Mouse (Mus musculus): ENCODE results near the gene 4921501E09Rik. TPM values are rescaled to one million over a fixed set of nuclear protein-coding genes. Genes with fewer than 3 reads are reported as not detected.

Gene 4921501E09Rik
- polyA plus RNA-seq (2012; rRNA removed): not detected in 2 replicates

- H3K27me3 ChIP-seq (ENCODE audit: control insufficient read depth, insufficient read depth, low read length): no peaks in the 10 kb centered on the region
- no peak within 1 kb of the TSS for H3K4me3 ChIP-seq (ENCODE audit: low read depth, low read length)
- no peaks in the 10 kb centered on the region for H3K36me3 ChIP-seq (ENCODE audit: control insufficient read depth, insufficient read depth, low read length)
- H3K27ac ChIP-seq (ENCODE audit: insufficient read depth, low read depth, low read length): no peak within 1 kb of the TSS
- TF ChIP-seq CTCF (IDR thresholded peaks at IDR 0.05; ENCODE audit: extremely low read depth, insufficient read length, insufficient replicate concordance, low read depth, low read length): no peak
- TF ChIP-seq POLR2A (IDR thresholded peaks at IDR 0.05; ENCODE audit: low read depth, low read length): no peak
- 44% methylated on average over 1 of the region's 1 CpGs for WGBS
- no peaks in the 10 kb centered on the region for H3K4me1 ChIP-seq (ENCODE audit: control insufficient read depth, insufficient read depth, insufficient read length, low read length)
These were observed at the start of gene 4921501E09Rik for GRCm38 (mm10) chr17:33067958-33068357. TSS of gene 4921501E09Rik (minus strand) at chr17:33068058.

- WGBS: 84% methylated on average over 2 of the region's 2 CpGs
- 0 out of 2 replicates have a peak, but pooled peaks cover 2% of the 10 kb centered on the region for H3K36me3 ChIP-seq (ENCODE audit: control insufficient read depth, insufficient read depth, low read length)
- no peak overlapping the region for H3K4me3 ChIP-seq (ENCODE audit: low read depth, low read length)
- no peaks in the 10 kb centered on the region for H3K27me3 ChIP-seq (ENCODE audit: control insufficient read depth, insufficient read depth, low read length)
- H3K4me1 ChIP-seq (ENCODE audit: control insufficient read depth, insufficient read depth, insufficient read length, low read length): no peaks in the 10 kb centered on the region; the same call in 1 of the 2 replicates
- H3K27ac ChIP-seq (ENCODE audit: insufficient read depth, low read depth, low read length): no peak overlapping the region
- TF ChIP-seq CTCF (IDR thresholded peaks at IDR 0.05; ENCODE audit: extremely low read depth, insufficient read length, insufficient replicate concordance, low read depth, low read length) (no peak), POLR2A (IDR thresholded peaks at IDR 0.05; ENCODE audit: low read depth, low read length) (no peak)
These were observed 29.5 kb upstream of the 4921501E09Rik start for GRCm38 (mm10) chr17:33097396-33097795.

GRCm38 (mm10) chr17:33092391-33093193 lies 24.7 kb upstream of the 4921501E09Rik start:
- Histone ChIP-seq H3K27me3 (ENCODE audit: control insufficient read depth, insufficient read depth, low read length) (no peaks in the 10 kb centered on the region), H3K4me3 (ENCODE audit: low read depth, low read length) (peak overlapping the region; percentile 93), H3K27ac (ENCODE audit: insufficient read depth, low read depth, low read length) (peak overlapping the region; percentile 61), H3K36me3 (ENCODE audit: control insufficient read depth, insufficient read depth, low read length) (no peaks in the 10 kb centered on the region), H3K4me1 (ENCODE audit: control insufficient read depth, insufficient read depth, insufficient read length, low read length) (peaks cover 2% of the 10 kb centered on the region; the same call in 1 of the 2 replicates)
- WGBS: 1% methylated on average over 31 of the region's 31 CpGs
- no peak for TF ChIP-seq POLR2A (IDR thresholded peaks at IDR 0.05; ENCODE audit: low read depth, low read length)
- TF ChIP-seq CTCF (IDR thresholded peaks at IDR 0.05; ENCODE audit: extremely low read depth, insufficient read length, insufficient replicate concordance, low read depth, low read length): no peak

- H3K27ac ChIP-seq (ENCODE audit: insufficient read depth, low read depth, low read length): 0 out of 2 replicates have a peak overlapping the region, but pooled peaks have one; percentile 14
- no peak for TF ChIP-seq POLR2A (IDR thresholded peaks at IDR 0.05; ENCODE audit: low read depth, low read length)
- TF ChIP-seq CTCF (IDR thresholded peaks at IDR 0.05; ENCODE audit: extremely low read depth, insufficient read length, insufficient replicate concordance, low read depth, low read length): no peak
- no peaks in the 10 kb centered on the region for H3K36me3 ChIP-seq (ENCODE audit: control insufficient read depth, insufficient read depth, low read length)
- no peak overlapping the region for H3K4me3 ChIP-seq (ENCODE audit: low read depth, low read length)
- H3K4me1 ChIP-seq (ENCODE audit: control insufficient read depth, insufficient read depth, insufficient read length, low read length): peaks cover 2% of the 10 kb centered on the region; the same call in 1 of the 2 replicates
- WGBS: 81% methylated on average over 1 of the region's 1 CpGs
- H3K27me3 ChIP-seq (ENCODE audit: control insufficient read depth, insufficient read depth, low read length): no peaks in the 10 kb centered on the region
These were observed 23.8 kb upstream of the 4921501E09Rik start for GRCm38 (mm10) chr17:33091630-33092029.

GRCm38 (mm10) chr17:33089220-33089949 lies 21.5 kb upstream of the 4921501E09Rik start, which contains the start of gene Zfp563:
TSS of gene Zfp563 (plus strand) at chr17:33089310.
- H3K27me3 ChIP-seq (ENCODE audit: control insufficient read depth, insufficient read depth, low read length): no peaks in the 10 kb centered on the region
- WGBS: 4% methylated on average over 34 of the region's 34 CpGs
- peak within 1 kb of the TSS; percentile 64 for H3K4me3 ChIP-seq (ENCODE audit: low read depth, low read length)
- peak within 1 kb of the TSS; percentile 58 for H3K27ac ChIP-seq (ENCODE audit: insufficient read depth, low read depth, low read length)
- peaks cover 2% of the 10 kb centered on the region; the same call in 1 of the 2 replicates for H3K4me1 ChIP-seq (ENCODE audit: control insufficient read depth, insufficient read depth, insufficient read length, low read length)
- TF ChIP-seq POLR2A (IDR thresholded peaks at IDR 0.05; ENCODE audit: low read depth, low read length): no peak
- no peak for TF ChIP-seq CTCF (IDR thresholded peaks at IDR 0.05; ENCODE audit: extremely low read depth, insufficient read length, insufficient replicate concordance, low read depth, low read length)
- no peaks in the 10 kb centered on the region for H3K36me3 ChIP-seq (ENCODE audit: control insufficient read depth, insufficient read depth, low read length)

GRCm38 (mm10) chr17:33063001-33063400 lies 4.9 kb downstream of the 4921501E09Rik start:
- Histone ChIP-seq H3K27me3 (ENCODE audit: control insufficient read depth, insufficient read depth, low read length) (no peaks in the 10 kb centered on the region), H3K4me1 (ENCODE audit: control insufficient read depth, insufficient read depth, insufficient read length, low read length) (no peaks in the 10 kb centered on the region), H3K27ac (ENCODE audit: insufficient read depth, low read depth, low read length) (no peak overlapping the region), H3K4me3 (ENCODE audit: low read depth, low read length) (no peak overlapping the region), H3K36me3 (ENCODE audit: control insufficient read depth, insufficient read depth, low read length) (no peaks in the 10 kb centered on the region)
- TF ChIP-seq CTCF (IDR thresholded peaks at IDR 0.05; ENCODE audit: extremely low read depth, insufficient read length, insufficient replicate concordance, low read depth, low read length) (no peak), POLR2A (IDR thresholded peaks at IDR 0.05; ENCODE audit: low read depth, low read length) (no peak)
- 0% methylated on average over 1 of the region's 1 CpGs for WGBS

GRCm38 (mm10) chr17:33058791-33059190 lies 9.1 kb downstream of the 4921501E09Rik start:
- H3K4me3 ChIP-seq (ENCODE audit: low read depth, low read length): no peak overlapping the region
- H3K4me1 ChIP-seq (ENCODE audit: control insufficient read depth, insufficient read depth, insufficient read length, low read length): no peaks in the 10 kb centered on the region
- TF ChIP-seq POLR2A (IDR thresholded peaks at IDR 0.05; ENCODE audit: low read depth, low read length): no peak
- no peak for TF ChIP-seq CTCF (IDR thresholded peaks at IDR 0.05; ENCODE audit: extremely low read depth, insufficient read length, insufficient replicate concordance, low read depth, low read length)
- 4% methylated on average over 1 of the region's 1 CpGs for WGBS
- no peak overlapping the region for H3K27ac ChIP-seq (ENCODE audit: insufficient read depth, low read depth, low read length)
- H3K27me3 ChIP-seq (ENCODE audit: control insufficient read depth, insufficient read depth, low read length): no peaks in the 10 kb centered on the region
- no peaks in the 10 kb centered on the region for H3K36me3 ChIP-seq (ENCODE audit: control insufficient read depth, insufficient read depth, low read length)
